Mouse (Mus musculus): ENCODE results near the gene Golga3.

- TF ChIP-seq CTCF (IDR thresholded peaks at IDR 0.05; ENCODE audit: borderline replicate concordance, extremely low read depth, insufficient read depth, insufficient read length): no peak
- no peak for TF ChIP-seq POLR2A (IDR thresholded peaks at IDR 0.05; ENCODE audit: borderline replicate concordance, extremely low read depth, insufficient read depth, insufficient read length, poor library complexity, severe bottlenecking)
Measured at GRCm38 (mm10) chr5:110136087-110136464, 40.4 kb upstream of the Golga3 start.

All from brain, embryonic 14.5 days (tissue).